20 mouse cellular contexts compared by ENCODE assay signal in genomic region chr3:54814622-54815021, GRCm38 (mm10). TPM values are rescaled to one million over a fixed set of nuclear protein-coding genes. Genes with fewer than 3 reads are reported as not detected.
DNase-seq lines count a peak whose midpoint lies in the region; ATAC-seq and TF ChIP-seq lines count a peak whose summit lies in the region.
"Had no signal": no experiment of that assay in that cellular context is flagged by ENCODE, and none has a peak within 500 bp of the region (broad histone marks: within the 10 kb centered on the region; RNA-seq: fewer than 3 reads in every experiment).

No protein-coding gene starts in this region.

- H3K36me3 ChIP-seq in testis, adult 2 months (ENCODE audit: control insufficient read depth, insufficient read depth, low read length), result no peaks in the 10 kb centered on the region
- H3K36me3 ChIP-seq: heart, embryonic 10.5 days; heart, embryonic 15.5 days; hindbrain, embryonic 12.5 days; intestine, embryonic 15.5 days; liver, embryonic 15.5 days had no signal

- no peak overlapping the region for H3K27ac ChIP-seq in testis, adult 2 months (ENCODE audit: control insufficient read depth, insufficient read depth, low read depth, low read length)
- H3K27ac ChIP-seq: gastrocnemius, adult 2 months; heart, embryonic 10.5 days; heart, embryonic 15.5 days; hindbrain, embryonic 12.5 days; hindbrain, postnatal 0 days; intestine, embryonic 15.5 days; liver, embryonic 15.5 days had no signal

- peak; percentile 13 for DNase-seq in kidney, adult 9 months
- DNase-seq in kidney, adult 8-10 months, result no peak
- no peak for DNase-seq in testis, postnatal 14 days (ENCODE audit: low spot score)
- no peak for DNase-seq in cerebellum, adult 9-10 months
- DNase-seq in adrenal gland, adult (ENCODE audit: inconsistent age in 2 of 2, low spot score in 1 of 2), result no peak
- DNase-seq: cerebellum, adult 11-12 months; right cerebral cortex, postnatal 25 days had no signal

- no peaks in the 10 kb centered on the region for H3K27me3 ChIP-seq in testis, adult 2 months (ENCODE audit: control insufficient read depth, insufficient read depth, low read length)
- H3K27me3 ChIP-seq: hindbrain, embryonic 12.5 days; intestine, embryonic 15.5 days had no signal

- no peaks in the 10 kb centered on the region for H3K4me1 ChIP-seq in testis, adult 2 months (ENCODE audit: control insufficient read depth, insufficient read depth, low read length)
- H3K4me1 ChIP-seq: heart, embryonic 10.5 days; heart, embryonic 15.5 days; hindbrain, embryonic 12.5 days; intestine, embryonic 15.5 days; liver, embryonic 15.5 days had no signal

- ATAC-seq in granulocyte monocyte progenitor cell, adult 5-6 weeks (replicated peaks; ENCODE audit: poor library complexity, severe bottlenecking), result peak; percentile 88
- ATAC-seq: forebrain, embryonic 16.5 days; midbrain, embryonic 16.5 days had no signal

- no peak for TF ChIP-seq POLR2A in testis, adult 2 months (IDR thresholded peaks at IDR 0.05; ENCODE audit: control insufficient read depth, low read depth, low read length)

- peak overlapping the region; percentile 51 for H3K4me3 ChIP-seq in testis, adult 2 months (ENCODE audit: control insufficient read depth, low read depth, low read length)
- H3K4me3 ChIP-seq: erythroblast, embryonic 14.5 days; gastrocnemius, adult 2 months; heart, embryonic 10.5 days; heart, embryonic 15.5 days; hindbrain, embryonic 12.5 days; intestine, embryonic 15.5 days; liver, embryonic 15.5 days had no signal

- TF ChIP-seq CTCF in testis, adult 2 months (IDR thresholded peaks at IDR 0.05; ENCODE audit: control insufficient read depth, insufficient read depth, insufficient replicate concordance, low read depth, low read length), result no peak

RNA-seq across cellular contexts. Expression of gene Rfxap, which starts 7.0 kb away (rescaled TPM):
- polyA plus RNA-seq in testis, adult 2 months (2012; rRNA removed), result 20.8 and 23.1 TPM in 2 replicates
- 10.1 and 45.6 TPM in 2 replicates for total RNA-seq in granulocyte monocyte progenitor cell, adult 5-6 weeks (2014; fragmentation: Nextera tagmentation)
- total RNA-seq in granulocyte monocyte progenitor cell, adult 5-6 weeks (2017), result 54.7 and 56.3 TPM in 2 replicates

RNA-seq across cellular contexts. Expression of gene Smad9, which starts 59.2 kb away (rescaled TPM):
- polyA plus RNA-seq in testis, adult 2 months (2012; rRNA removed), result 0.47 and 0.61 TPM in 2 replicates
- total RNA-seq in granulocyte monocyte progenitor cell, adult 5-6 weeks (2014; fragmentation: Nextera tagmentation), result not detected in 2 replicates
- total RNA-seq in granulocyte monocyte progenitor cell, adult 5-6 weeks (2017), result not detected in 2 replicates
- total RNA-seq: neutrophil, adult 5-6 weeks had no signal
- polyA plus RNA-seq: erythroblast, embryonic 14.5 days had no signal
